Mouse (Mus musculus) kidney, postnatal 36 days (tissue): ENCODE measurements around the gene Gdf2.

Source experiments
- DNase-seq, 2 experiments: peaks; one replicate each; pipeline ENCODE4 v3.0.0; 2021 to 2022; ENCODE audit warnings: mixed read lengths in 2 of 2

Gdf2 gene

GRCm38 (mm10) chr14:33940739-33941138, at the start of gene Gdf2:
Gene Gdf2, plus strand, starts transcription at chr14:33941039.
- DNase-seq, result no peak

- DNase-seq, result peak in 1 of 2 experiments; percentile 39
Measured at GRCm38 (mm10) chr14:33891507-33891906, 49.3 kb upstream of the Gdf2 start.

- DNase-seq, result no peak
Measured at GRCm38 (mm10) chr14:33895777-33896176, 45.1 kb upstream of the Gdf2 start.

- DNase-seq, result no peak
Measured at GRCm38 (mm10) chr14:33896628-33897300, 44.1 kb upstream of the Gdf2 start.

- DNase-seq, result no peak
Measured at GRCm38 (mm10) chr14:33902783-33903182, 38.1 kb upstream of the Gdf2 start.

- DNase-seq, result no peak
Measured at GRCm38 (mm10) chr14:33903199-33903598, 37.6 kb upstream of the Gdf2 start.

GRCm38 (mm10) chr14:33904851-33905250, 36.0 kb upstream of the Gdf2 start:
- no peak for DNase-seq

- DNase-seq, result peak; percentile 76 to 89
Measured at GRCm38 (mm10) chr14:33913727-33914126, 27.1 kb upstream of the Gdf2 start.

- no peak for DNase-seq
Measured at GRCm38 (mm10) chr14:33914206-33914605, 26.6 kb upstream of the Gdf2 start.

GRCm38 (mm10) chr14:33920727-33921559, 19.9 kb upstream of the Gdf2 start:
- DNase-seq, result no peak

- no peak for DNase-seq
Measured at GRCm38 (mm10) chr14:33922771-33923167, 18.1 kb upstream of the Gdf2 start.

- peak; percentile 9 to 68 for DNase-seq
Measured at GRCm38 (mm10) chr14:33923168-33924070, 17.4 kb upstream of the Gdf2 start, which contains the start of gene Gdf10. Gene Gdf10, plus strand, starts transcription at chr14:33923587.

- no peak for DNase-seq
Measured at GRCm38 (mm10) chr14:33931853-33932252, 9.0 kb upstream of the Gdf2 start.

- DNase-seq, result peak; percentile 70 to 91
Measured at GRCm38 (mm10) chr14:33932935-33933703, 7.7 kb upstream of the Gdf2 start.

GRCm38 (mm10) chr14:33933778-33934317, 7.0 kb upstream of the Gdf2 start:
- peak; percentile 60 to 84 for DNase-seq

- DNase-seq, result peak; percentile 44 to 81
Measured at GRCm38 (mm10) chr14:33939117-33939516, 1.7 kb upstream of the Gdf2 start.

- DNase-seq, result no peak
Measured at GRCm38 (mm10) chr14:33942222-33942621, 1.4 kb downstream of the Gdf2 start.

GRCm38 (mm10) chr14:33946125-33946524, 5.3 kb downstream of the Gdf2 start:
- DNase-seq, result no peak

GRCm38 (mm10) chr14:33952233-33952981, 11.6 kb downstream of the Gdf2 start:
- DNase-seq, result no peak

GRCm38 (mm10) chr14:33953761-33954160, 12.9 kb downstream of the Gdf2 start, which contains the start of gene Rbp3:
Gene Rbp3, plus strand, starts transcription at chr14:33954003.
- DNase-seq, result no peak

- DNase-seq, result no peak
Measured at GRCm38 (mm10) chr14:33956055-33956454, 15.2 kb downstream of the Gdf2 start.
